Mouse (Mus musculus) right cerebral cortex, postnatal 25 days (tissue): ENCODE data around the gene Tmem63c.

Source experiments
- DNase-seq: peaks from one replicate; pipeline ENCODE4 v3.0.0; 2022

Tmem63c gene

GRCm38 (mm10) chr12:87065446-87065845, 44.3 kb downstream of the Tmem63c start:
- no peak for DNase-seq

- DNase-seq, result no peak
These were observed 45.3 kb downstream of the Tmem63c start for GRCm38 (mm10) chr12:87066429-87066828.

- no peak for DNase-seq
These were observed 49.4 kb downstream of the Tmem63c start for GRCm38 (mm10) chr12:87070520-87070919.

GRCm38 (mm10) chr12:87076610-87077009, 55.5 kb downstream of the Tmem63c start:
- no peak for DNase-seq

- DNase-seq, result no peak
These were observed 61.7 kb downstream of the Tmem63c start for GRCm38 (mm10) chr12:87082797-87083196.

GRCm38 (mm10) chr12:87087236-87087635, 66.1 kb downstream of the Tmem63c start:
- no peak for DNase-seq

- no peak for DNase-seq
These were observed 67.2 kb downstream of the Tmem63c start for GRCm38 (mm10) chr12:87088331-87088730.

- no peak for DNase-seq
These were observed 68.1 kb downstream of the Tmem63c start for GRCm38 (mm10) chr12:87089255-87089654.

- no peak for DNase-seq
These were observed 68.6 kb downstream of the Tmem63c start for GRCm38 (mm10) chr12:87089701-87090100.

GRCm38 (mm10) chr12:87091916-87092315, 70.8 kb downstream of the Tmem63c start:
- DNase-seq, result no peak

- DNase-seq, result no peak
These were observed 72.1 kb downstream of the Tmem63c start for GRCm38 (mm10) chr12:87093249-87093648.

- DNase-seq, result no peak
These were observed 72.5 kb downstream of the Tmem63c start for GRCm38 (mm10) chr12:87093671-87094070.

- no peak for DNase-seq
These were observed 79.2 kb downstream of the Tmem63c start for GRCm38 (mm10) chr12:87100331-87100730.

GRCm38 (mm10) chr12:87102165-87102631, 81.1 kb downstream of the Tmem63c start, which contains the start of gene Ngb:
Ngb (minus strand) TSS chr12:87102539.
- peak; percentile 20 for DNase-seq

- DNase-seq, result no peak
These were observed 82.3 kb downstream of the Tmem63c start for GRCm38 (mm10) chr12:87103471-87103870.

- no peak for DNase-seq
These were observed 83.7 kb downstream of the Tmem63c start for GRCm38 (mm10) chr12:87104796-87105195.

GRCm38 (mm10) chr12:87107357-87107977, 86.3 kb downstream of the Tmem63c start:
- no peak for DNase-seq

GRCm38 (mm10) chr12:87121918-87122589, 100.9 kb downstream of the Tmem63c start:
- no peak for DNase-seq

GRCm38 (mm10) chr12:87127256-87127655, 106.1 kb downstream of the Tmem63c start:
- DNase-seq, result no peak

GRCm38 (mm10) chr12:87130224-87130623, 109.1 kb downstream of the Tmem63c start:
- DNase-seq, result no peak

GRCm38 (mm10) chr12:87131181-87131580, 110.0 kb downstream of the Tmem63c start:
- no peak for DNase-seq

GRCm38 (mm10) chr12:87131619-87132018, 110.5 kb downstream of the Tmem63c start:
- no peak for DNase-seq

GRCm38 (mm10) chr12:87132210-87132609, 111.1 kb downstream of the Tmem63c start:
- no peak for DNase-seq

- DNase-seq, result no peak
These were observed 111.6 kb downstream of the Tmem63c start for GRCm38 (mm10) chr12:87132784-87133183.
